Mouse (Mus musculus): ENCODE measurements around the gene Hoxb5. TPM values are rescaled to one million over a fixed set of nuclear protein-coding genes. Genes with fewer than 3 reads are reported as not detected.
A peak's percentile ranks its signal among the peaks of the same experiment; 100 is the strongest.

The Hoxb5 gene
- polyA plus RNA-seq, 1 experiment from 2014 or later = 0.30 TPM

- Histone ChIP-seq H3K9ac (no peak overlapping the region), H3K9me3 (replicated peaks) (no peaks in the 10 kb centered on the region), H3K4me1 (replicated peaks) (no peaks in the 10 kb centered on the region; the same call in 1 of the 2 replicates), H3K36me3 (replicated peaks) (no peaks in the 10 kb centered on the region), H3K4me3 (replicated peaks) (no peak overlapping the region), H3K27me3 (peaks cover 98% of the 10 kb centered on the region), H3K27ac (replicated peaks) (no peak overlapping the region), H3K4me2 (no peak overlapping the region)
- no peak for ATAC-seq (ENCODE audit: insufficient read depth)
- 29% methylated on average over 8 of the region's 8 CpGs for WGBS (ENCODE audit: insufficient replicate concordance)
Observed at GRCm38 (mm10) chr11:96324965-96325364, 21.8 kb downstream of the Hoxb5 start.

- 39% methylated on average over 22 of the region's 22 CpGs for WGBS (ENCODE audit: insufficient replicate concordance)
- Histone ChIP-seq H3K4me1 (replicated peaks) (no peaks in the 10 kb centered on the region), H3K27me3 (peaks cover 98% of the 10 kb centered on the region), H3K4me2 (no peak overlapping the region), H3K9ac (no peak overlapping the region), H3K4me3 (replicated peaks) (no peak overlapping the region), H3K27ac (replicated peaks) (no peak overlapping the region), H3K36me3 (replicated peaks) (no peaks in the 10 kb centered on the region), H3K9me3 (replicated peaks) (no peaks in the 10 kb centered on the region)
- ATAC-seq (ENCODE audit: insufficient read depth) = no peak
Observed at GRCm38 (mm10) chr11:96325747-96326212, 22.6 kb downstream of the Hoxb5 start.

- ATAC-seq (ENCODE audit: insufficient read depth) = no peak
- Histone ChIP-seq H3K27me3 (peaks cover 99% of the 10 kb centered on the region), H3K4me2 (no peak overlapping the region), H3K4me3 (replicated peaks) (no peak overlapping the region), H3K4me1 (replicated peaks) (no peaks in the 10 kb centered on the region), H3K9ac (no peak overlapping the region), H3K9me3 (replicated peaks) (no peaks in the 10 kb centered on the region), H3K27ac (replicated peaks) (no peak overlapping the region), H3K36me3 (replicated peaks) (no peaks in the 10 kb centered on the region)
- 48% methylated on average over 12 of the region's 12 CpGs for WGBS (ENCODE audit: insufficient replicate concordance)
Observed at GRCm38 (mm10) chr11:96326705-96327104, 23.6 kb downstream of the Hoxb5 start.

- Histone ChIP-seq H3K27me3 (peaks cover 99% of the 10 kb centered on the region), H3K9ac (no peak overlapping the region), H3K9me3 (replicated peaks) (no peaks in the 10 kb centered on the region), H3K4me1 (replicated peaks) (no peaks in the 10 kb centered on the region), H3K27ac (replicated peaks) (no peak overlapping the region), H3K4me3 (replicated peaks) (no peak overlapping the region), H3K4me2 (no peak overlapping the region), H3K36me3 (replicated peaks) (no peaks in the 10 kb centered on the region)
- no peak for ATAC-seq (ENCODE audit: insufficient read depth)
- 40% methylated on average over 7 of the region's 7 CpGs for WGBS (ENCODE audit: insufficient replicate concordance)
Observed at GRCm38 (mm10) chr11:96327122-96327521, 24.0 kb downstream of the Hoxb5 start.

GRCm38 (mm10) chr11:96327750-96328149 is 24.6 kb downstream of the Hoxb5 start:
- Histone ChIP-seq H3K4me1 (replicated peaks) (no peaks in the 10 kb centered on the region), H3K27me3 (peaks cover 99% of the 10 kb centered on the region), H3K27ac (replicated peaks) (no peak overlapping the region), H3K36me3 (replicated peaks) (no peaks in the 10 kb centered on the region), H3K4me3 (replicated peaks) (no peak overlapping the region), H3K9ac (no peak overlapping the region), H3K4me2 (no peak overlapping the region), H3K9me3 (replicated peaks) (no peaks in the 10 kb centered on the region)
- WGBS (ENCODE audit: insufficient replicate concordance) = 24% methylated on average over 5 of the region's 5 CpGs
- ATAC-seq (ENCODE audit: insufficient read depth) = no peak

GRCm38 (mm10) chr11:96328605-96329004 is 25.5 kb downstream of the Hoxb5 start:
- no peak overlapping the region for H3K4me2 ChIP-seq
- no peak overlapping the region for H3K27ac ChIP-seq (replicated peaks)
- peaks cover 99% of the 10 kb centered on the region for H3K27me3 ChIP-seq

GRCm38 (mm10) chr11:96332105-96332504 is 29.0 kb downstream of the Hoxb5 start:
- WGBS (ENCODE audit: insufficient replicate concordance) = 12% methylated on average over 8 of the region's 8 CpGs
- H3K4me2 ChIP-seq = no peak overlapping the region
- H3K9ac ChIP-seq = no peak overlapping the region
- H3K4me3 ChIP-seq (replicated peaks) = no peak overlapping the region
- no peaks in the 10 kb centered on the region for H3K36me3 ChIP-seq (replicated peaks)
- H3K4me1 ChIP-seq (replicated peaks) = no peaks in the 10 kb centered on the region
- H3K9me3 ChIP-seq (replicated peaks) = no peaks in the 10 kb centered on the region
- ATAC-seq (ENCODE audit: insufficient read depth) = no peak
- peaks cover 99% of the 10 kb centered on the region for H3K27me3 ChIP-seq
- H3K27ac ChIP-seq (replicated peaks) = no peak overlapping the region

More at GRCm38 (mm10) chr11:96328605-96329004, 25.5 kb downstream of the Hoxb5 start:
- Histone ChIP-seq H3K4me1 (replicated peaks) (no peaks in the 10 kb centered on the region), H3K9ac (no peak overlapping the region), H3K36me3 (replicated peaks) (no peaks in the 10 kb centered on the region), H3K4me3 (replicated peaks) (no peak overlapping the region), H3K9me3 (replicated peaks) (no peaks in the 10 kb centered on the region)
- no peak for ATAC-seq (ENCODE audit: insufficient read depth)
- 41% methylated on average over 8 of the region's 8 CpGs for WGBS (ENCODE audit: insufficient replicate concordance)

- H3K36me3 ChIP-seq (replicated peaks) = no peaks in the 10 kb centered on the region
- 8% methylated on average over 35 of the region's 35 CpGs for WGBS (ENCODE audit: insufficient replicate concordance)
- no peaks in the 10 kb centered on the region for H3K4me1 ChIP-seq (replicated peaks)
- H3K9ac ChIP-seq = no peak overlapping the region
- peaks cover 99% of the 10 kb centered on the region for H3K27me3 ChIP-seq
- H3K9me3 ChIP-seq (replicated peaks) = no peaks in the 10 kb centered on the region
- H3K27ac ChIP-seq (replicated peaks) = no peak overlapping the region
- H3K4me3 ChIP-seq (replicated peaks) = peak overlapping the region; percentile 14
- no peak for ATAC-seq (ENCODE audit: insufficient read depth)
- H3K4me2 ChIP-seq = peak overlapping the region; percentile 33
Observed at GRCm38 (mm10) chr11:96332618-96333032, 29.5 kb downstream of the Hoxb5 start.

GRCm38 (mm10) chr11:96333241-96334001 is 30.3 kb downstream of the Hoxb5 start:
- H3K9me3 ChIP-seq (replicated peaks) = no peaks in the 10 kb centered on the region
- H3K9ac ChIP-seq = no peak overlapping the region
- H3K27ac ChIP-seq (replicated peaks) = no peak overlapping the region
- WGBS (ENCODE audit: insufficient replicate concordance) = 30% methylated on average over 17 of the region's 17 CpGs
- peaks cover 99% of the 10 kb centered on the region for H3K27me3 ChIP-seq
- no peaks in the 10 kb centered on the region for H3K4me1 ChIP-seq (replicated peaks)
- ATAC-seq (ENCODE audit: insufficient read depth) = no peak
- peak overlapping the region; percentile 14; the same call in 1 of the 2 replicates for H3K4me3 ChIP-seq (replicated peaks)
- no peaks in the 10 kb centered on the region for H3K36me3 ChIP-seq (replicated peaks)
- peak overlapping the region; percentile 33; the same call in 1 of the 2 replicates for H3K4me2 ChIP-seq

- H3K4me2 ChIP-seq = no peak overlapping the region
- H3K4me3 ChIP-seq (replicated peaks) = no peak overlapping the region
- H3K9ac ChIP-seq = no peak overlapping the region
- no peaks in the 10 kb centered on the region for H3K36me3 ChIP-seq (replicated peaks)
- H3K9me3 ChIP-seq (replicated peaks) = no peaks in the 10 kb centered on the region
- no peak for ATAC-seq (ENCODE audit: insufficient read depth)
- H3K4me1 ChIP-seq (replicated peaks) = no peaks in the 10 kb centered on the region
- peaks cover 99% of the 10 kb centered on the region for H3K27me3 ChIP-seq
- no peak overlapping the region for H3K27ac ChIP-seq (replicated peaks)
- 28% methylated on average over 2 of the region's 2 CpGs for WGBS (ENCODE audit: insufficient replicate concordance)
Observed at GRCm38 (mm10) chr11:96334002-96334364, 30.8 kb downstream of the Hoxb5 start.

- no peaks in the 10 kb centered on the region for H3K9me3 ChIP-seq (replicated peaks)
- no peak overlapping the region for H3K4me3 ChIP-seq (replicated peaks)
- ATAC-seq (ENCODE audit: insufficient read depth) = no peak
- no peak overlapping the region for H3K4me2 ChIP-seq
- H3K27me3 ChIP-seq = peaks cover 100% of the 10 kb centered on the region
- no peak overlapping the region for H3K27ac ChIP-seq (replicated peaks)
- WGBS (ENCODE audit: insufficient replicate concordance) = 50% methylated on average over 3 of the region's 3 CpGs
- H3K9ac ChIP-seq = no peak overlapping the region
- no peaks in the 10 kb centered on the region for H3K36me3 ChIP-seq (replicated peaks)
- no peaks in the 10 kb centered on the region for H3K4me1 ChIP-seq (replicated peaks)
Observed at GRCm38 (mm10) chr11:96334998-96335397, 31.9 kb downstream of the Hoxb5 start.
